Mouse (Mus musculus) ovary, adult 10 weeks (tissue): Measurements from ENCODE around the gene Llgl1. TPM values are rescaled to one million over a fixed set of nuclear protein-coding genes. Genes with fewer than 3 reads are reported as not detected.

ENCODE experiments used
- polyA plus RNA-seq: library from polyadenylated mRNA; stranded (reverse); fragments of 350-450 nt; fragmentation: Illumina TruSeq; extraction: RNeasy Lipid Tissue Mini Kit (QIAGEN cat#74804); gene quantifications from one replicate; pipeline ENCODE4 v1.2.3, GENCODE M21; 2014

Gene Llgl1
- 0.46 TPM for polyA plus RNA-seq

DNA sequence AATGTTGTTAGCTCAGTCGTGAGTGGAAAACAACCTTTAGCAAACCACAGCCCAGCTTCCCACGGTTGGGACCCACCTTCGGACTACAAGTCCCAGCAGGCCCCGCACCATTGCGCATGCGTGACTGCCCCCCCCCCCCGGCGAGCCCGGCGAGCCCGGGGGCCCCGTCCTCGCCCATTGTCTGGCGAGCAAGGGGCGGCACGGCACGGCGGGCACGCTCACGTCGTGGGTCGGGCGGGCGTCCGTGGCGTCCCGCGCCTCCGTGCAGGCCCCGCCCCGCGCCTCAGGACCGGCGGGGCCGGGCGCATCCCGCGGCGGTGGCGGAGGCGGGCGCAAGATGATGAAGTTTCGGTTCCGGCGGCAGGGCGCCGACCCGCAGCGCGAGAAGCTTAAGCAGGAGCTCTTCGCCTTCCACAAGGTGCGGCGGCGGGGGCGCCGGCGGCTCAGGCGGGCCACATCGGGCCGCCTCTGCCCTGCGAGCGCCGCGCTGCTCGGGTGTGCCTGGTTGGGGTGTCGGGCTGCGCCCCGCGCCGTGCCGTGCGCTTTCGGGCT lies at the start of gene Llgl1:
TSS of gene Llgl1 (plus strand) at position 200 of the 552 bp plus-strand sequence.

GRCm38 (mm10) chr11:60726601-60727391 lies 27.3 kb downstream of the Llgl1 start, which contains the start of gene Flii:
Gene Flii, minus strand, starts transcription at chr11:60727263.

GRCm38 (mm10) chr11:60728260-60728761 lies 28.8 kb downstream of the Llgl1 start, which contains the start of gene Mief2:
Gene Mief2, plus strand, starts transcription at chr11:60728398.

Other genes starting within 250 kb of the Llgl1 start
- gene Drg2, start 245.1 kb upstream of the Llgl1 start, polyA plus RNA-seq, result 24.6 TPM
- gene Myo15, start 230.4 kb upstream of the Llgl1 start, polyA plus RNA-seq, result not detected
- gene Alkbh5, start 163.3 kb upstream of the Llgl1 start, polyA plus RNA-seq, result 70.5 TPM
- 3.8 TPM for gene Flii, start 27.5 kb downstream of the Llgl1 start, polyA plus RNA-seq
- gene Mief2, start 28.7 kb downstream of the Llgl1 start, polyA plus RNA-seq, result 0.34 TPM
- gene Top3a, start 77.6 kb downstream of the Llgl1 start, polyA plus RNA-seq, result 7.8 TPM
- 12.5 TPM for gene Smcr8, start 77.8 kb downstream of the Llgl1 start, polyA plus RNA-seq
- gene Shmt1, start 112.0 kb downstream of the Llgl1 start, polyA plus RNA-seq, result 15.6 TPM
- 2.5 TPM for gene Dhrs7b, start 130.9 kb downstream of the Llgl1 start, polyA plus RNA-seq
- 12.6 TPM for gene Tmem11, start 179.5 kb downstream of the Llgl1 start, polyA plus RNA-seq
- gene Natd1, start 215.0 kb downstream of the Llgl1 start, polyA plus RNA-seq, result 2.5 TPM
- 4.8 TPM for gene Map2k3, start 232.3 kb downstream of the Llgl1 start, polyA plus RNA-seq